Mouse (Mus musculus): ENCODE results near the gene Hip1.

The Hip1 gene

DNA sequence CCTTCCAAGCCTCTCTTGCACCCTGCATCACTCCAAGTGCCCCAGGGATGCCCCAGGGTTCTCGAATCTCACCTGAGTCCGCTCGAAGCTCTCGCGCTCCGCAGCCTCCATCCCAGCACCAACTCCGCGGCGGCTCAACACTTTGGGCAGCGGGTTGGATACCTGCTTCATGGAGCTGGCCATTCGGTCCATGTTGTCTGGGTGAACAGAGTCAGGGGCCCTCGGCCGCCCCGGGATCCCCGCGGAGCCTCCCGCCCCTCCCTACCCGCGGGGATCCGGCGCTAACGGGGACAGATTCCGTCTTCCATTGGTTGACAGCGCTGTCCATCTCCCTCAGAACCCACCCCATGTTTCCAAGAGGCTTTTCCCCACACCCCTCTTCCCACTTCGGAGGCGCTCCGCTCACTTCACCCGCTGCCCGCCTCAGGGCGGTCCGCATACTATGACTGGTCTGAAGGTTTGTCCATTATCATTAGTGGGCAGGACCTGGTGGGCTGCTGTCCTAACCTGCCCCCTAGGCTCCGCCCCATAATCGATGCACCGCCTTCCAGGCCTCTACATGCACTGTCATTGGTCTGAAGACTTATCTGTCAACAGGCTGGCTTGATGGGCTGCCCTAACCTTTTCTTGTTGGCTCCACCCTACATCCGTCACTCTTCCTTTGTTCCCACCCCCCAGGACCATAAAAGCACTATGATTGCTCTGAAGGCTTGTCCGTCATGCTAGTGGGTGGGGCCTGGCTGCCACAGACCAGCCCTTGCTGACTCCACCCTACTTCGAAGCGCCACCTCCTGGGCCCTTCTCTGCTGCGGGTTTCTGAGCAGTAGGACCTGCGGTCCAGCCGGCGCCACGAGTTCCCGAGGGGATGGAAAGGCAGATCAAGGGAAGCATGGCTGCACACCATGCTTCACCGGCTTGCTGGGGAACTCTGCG, at the start of gene Hip1:
TSS of gene Hip1 (minus strand) at position 256 of the 933 bp plus-strand sequence.
- DNase-seq (ENCODE audit: extremely low read depth, low read depth): peak; percentile 88

DNA sequence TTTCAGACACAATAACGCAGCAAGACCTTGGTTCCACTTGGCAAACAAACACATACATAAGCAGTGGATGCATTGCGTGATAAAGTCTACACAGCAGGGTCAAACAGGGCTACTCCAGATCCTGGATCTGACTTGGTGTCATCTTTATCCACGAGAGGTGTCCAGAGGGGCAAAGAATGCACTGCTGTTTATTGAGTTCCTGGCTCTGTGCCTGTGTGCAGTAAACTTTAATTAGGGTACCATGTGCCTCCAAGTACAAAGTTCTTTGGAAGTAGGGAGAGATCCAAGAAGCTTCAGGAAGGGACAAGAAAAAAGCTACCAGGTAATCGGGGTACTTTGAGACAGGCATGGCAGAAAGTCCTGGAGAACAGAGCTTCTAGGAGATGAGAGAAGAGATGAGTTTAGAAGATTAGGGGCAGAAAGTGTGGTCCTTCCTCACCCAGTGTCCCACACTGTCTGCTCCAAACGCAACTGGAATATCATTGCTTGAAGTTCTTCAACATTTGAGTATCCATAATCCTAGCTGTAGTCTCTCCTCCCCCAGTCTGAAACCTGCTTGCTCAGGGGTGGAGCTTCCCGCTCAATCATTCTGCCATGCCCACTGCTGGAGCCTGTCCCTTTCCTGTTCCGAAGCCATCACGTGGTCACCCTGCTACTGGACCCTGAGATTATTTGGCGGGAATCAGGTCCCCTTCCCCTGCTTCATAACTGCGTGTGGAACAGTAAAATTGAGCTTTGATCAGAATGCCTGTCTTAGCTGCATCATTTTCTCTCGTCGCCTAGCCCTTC, 45.3 kb upstream of the Hip1 start:
- no peak for DNase-seq (ENCODE audit: extremely low read depth, low read depth)

DNA sequence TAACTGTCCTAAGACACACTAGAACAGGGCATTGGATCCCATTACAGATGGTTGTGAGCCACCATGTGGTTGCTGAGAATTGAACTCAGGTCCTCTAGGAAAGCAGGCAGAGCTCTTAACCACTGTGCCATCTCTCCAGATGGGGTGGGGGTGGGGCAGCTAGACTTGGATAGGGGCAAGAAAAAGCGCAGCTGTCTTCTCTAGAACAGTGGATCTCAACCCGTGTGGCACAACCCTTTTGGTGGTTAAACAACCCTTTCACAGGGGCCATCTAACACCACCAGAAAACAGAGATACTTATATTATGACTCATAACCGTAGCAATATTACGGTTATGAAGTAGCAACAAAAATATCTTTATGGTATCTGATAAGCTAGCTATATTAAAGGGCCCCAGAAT, 42.8 kb upstream of the Hip1 start:
- DNase-seq (ENCODE audit: extremely low read depth, low read depth): no peak

DNA sequence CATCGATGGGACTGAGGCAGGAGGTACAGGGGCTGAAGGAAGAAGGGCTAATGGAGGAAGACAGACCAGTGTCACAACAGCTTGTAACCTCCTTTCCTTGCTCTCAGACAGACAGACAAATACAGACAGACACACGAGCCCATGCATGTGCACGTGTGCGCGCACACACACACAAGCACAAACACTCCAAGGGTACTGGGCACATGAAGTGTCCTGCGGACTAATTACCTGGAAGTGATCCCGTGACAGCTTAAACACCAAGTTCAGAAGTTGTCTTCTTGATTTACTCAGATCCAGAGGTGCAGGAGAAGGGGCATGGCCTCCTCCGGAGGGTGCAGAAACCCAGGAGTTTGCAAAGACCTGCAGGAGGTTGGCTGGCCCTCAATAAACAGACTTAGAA, 40.8 kb upstream of the Hip1 start:
- DNase-seq (ENCODE audit: extremely low read depth, low read depth): no peak

DNA sequence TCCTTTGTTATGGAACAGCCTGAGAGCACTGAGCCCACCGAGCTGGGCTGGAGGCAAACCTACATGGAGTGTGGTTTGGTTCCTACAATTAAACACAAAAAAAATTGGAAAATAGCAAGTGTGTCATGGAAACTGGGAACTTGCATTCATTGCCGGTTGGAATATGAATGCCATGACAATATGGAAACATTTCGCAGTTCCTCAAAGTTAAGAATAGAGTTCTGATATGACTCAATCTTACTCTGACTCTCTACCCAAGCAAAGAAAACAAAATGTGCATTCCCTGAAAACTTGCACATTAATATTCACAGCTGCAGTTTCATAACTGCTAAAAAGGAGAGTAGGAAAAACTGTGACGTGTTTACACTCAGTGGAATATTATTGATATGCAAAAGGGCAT, 37.4 kb upstream of the Hip1 start:
- no peak for DNase-seq (ENCODE audit: extremely low read depth, low read depth)

DNA sequence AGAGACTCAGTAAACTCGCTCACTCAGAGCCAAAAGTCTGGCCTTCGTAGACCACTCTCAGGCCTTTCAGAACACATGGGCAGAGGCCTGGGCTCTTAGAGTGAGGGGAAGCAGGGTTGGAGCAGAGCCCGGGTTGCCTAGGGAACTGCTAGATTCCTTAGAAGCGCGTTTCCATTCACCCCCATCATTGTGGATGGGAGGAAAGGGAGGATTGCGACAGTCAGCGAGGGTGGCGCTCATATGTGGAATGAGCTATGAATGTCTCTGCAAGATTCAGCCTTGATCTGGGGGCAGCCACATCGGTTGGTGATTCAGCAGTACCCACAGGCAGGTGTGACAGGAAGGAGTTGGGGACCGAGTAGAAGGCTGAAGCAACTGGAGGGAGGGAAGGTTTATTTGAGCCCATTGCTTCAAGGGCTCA, 34.4 kb upstream of the Hip1 start:
- no peak for DNase-seq (ENCODE audit: extremely low read depth, low read depth)

DNA sequence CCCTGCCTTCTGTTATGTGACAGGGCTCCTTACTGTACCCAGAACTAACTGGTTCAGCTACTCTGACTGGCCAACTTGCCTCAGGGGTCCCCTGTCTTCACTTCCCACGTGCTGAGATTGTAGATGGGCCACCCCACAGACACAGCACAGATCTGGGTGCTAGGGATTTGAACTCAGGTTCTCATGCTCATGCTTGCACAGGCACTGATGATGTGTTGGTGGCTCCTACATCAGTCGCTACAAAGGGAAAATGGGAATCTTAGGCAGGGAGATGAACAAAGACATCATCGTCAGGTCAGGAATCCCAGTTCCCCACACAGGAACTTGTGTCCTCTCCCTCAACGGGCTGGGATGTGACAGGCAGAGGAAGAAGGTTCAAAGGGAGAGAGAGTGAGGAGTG, 31.1 kb upstream of the Hip1 start:
- DNase-seq (ENCODE audit: extremely low read depth, low read depth): no peak

DNA sequence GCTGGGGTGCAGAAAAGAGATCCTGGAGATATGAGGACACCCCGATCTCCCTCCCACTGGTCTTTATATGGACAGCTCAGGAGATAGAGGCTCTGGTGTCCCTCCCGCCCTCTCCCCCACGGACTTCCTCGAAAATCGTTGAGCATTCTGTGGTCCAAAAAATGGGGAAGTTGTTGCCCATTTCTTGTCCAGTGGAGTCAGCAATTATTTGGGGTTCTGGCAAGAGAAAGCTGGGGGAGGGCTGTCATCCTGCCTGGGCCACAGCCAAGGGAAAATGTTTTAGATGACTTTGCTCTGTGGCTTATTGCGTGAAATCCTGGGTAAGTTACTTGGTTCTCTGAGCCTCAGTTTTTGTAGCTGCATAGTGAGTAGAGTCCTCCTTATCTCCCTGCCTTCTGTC, 28.1 kb upstream of the Hip1 start, which contains the start of gene Ccl24:
TSS of gene Ccl24 (minus strand) at position 44 of the 400 bp plus-strand sequence.
- DNase-seq (ENCODE audit: extremely low read depth, low read depth): peak; percentile 18

DNA sequence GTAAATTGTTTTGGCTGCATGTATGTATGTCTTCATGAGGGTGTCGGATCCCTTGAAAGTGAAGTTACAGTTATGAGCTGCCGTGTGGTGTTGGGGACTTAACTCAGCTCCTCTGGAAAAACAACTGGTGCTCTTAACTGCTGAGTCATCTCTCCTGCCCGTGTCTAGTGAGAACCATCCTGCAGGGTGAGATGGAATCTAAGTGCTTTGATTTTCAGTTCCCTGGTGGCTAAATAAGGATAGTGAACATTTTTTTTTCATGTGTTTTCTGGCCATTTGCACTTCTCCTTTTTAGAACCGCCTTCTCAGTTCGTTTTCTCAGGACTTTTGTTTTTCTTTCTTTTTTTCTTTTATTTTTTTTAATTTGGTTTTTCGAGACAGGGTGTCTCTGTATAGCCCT, 23.8 kb upstream of the Hip1 start:
- DNase-seq (ENCODE audit: extremely low read depth, low read depth): no peak

DNA sequence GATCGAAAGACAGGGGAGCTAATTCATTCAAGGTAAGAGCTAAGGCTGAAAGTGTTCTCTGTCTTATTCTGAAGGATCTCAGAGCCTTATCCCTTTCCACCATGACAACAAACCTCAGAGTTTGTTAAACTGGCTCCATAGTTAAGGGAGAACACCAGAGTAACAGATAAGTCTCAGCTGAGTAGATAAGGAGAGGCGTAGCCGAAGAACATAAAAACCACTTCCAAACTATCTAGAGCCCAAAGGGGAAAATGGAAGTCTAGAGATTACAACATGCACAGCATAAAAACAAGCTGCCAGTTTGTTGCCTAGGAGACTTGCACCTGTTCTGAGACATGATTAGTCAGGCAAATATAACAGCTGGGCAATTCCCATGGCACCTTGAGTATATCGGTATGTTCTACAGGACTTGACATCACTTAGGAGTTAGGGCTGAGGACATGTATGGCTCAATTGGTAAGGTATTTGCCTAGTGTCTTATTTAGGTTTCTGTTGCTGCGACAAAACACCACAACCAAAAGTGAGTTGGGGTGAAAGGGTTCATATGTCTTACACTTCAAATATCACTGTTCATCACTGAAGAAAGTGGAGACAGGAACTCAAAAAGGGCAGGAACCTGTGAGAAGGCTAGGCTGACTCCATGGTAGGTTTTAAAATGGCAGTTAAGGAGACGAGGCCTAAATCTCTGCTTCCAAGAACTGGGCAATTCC, 22.8 kb upstream of the Hip1 start:
- DNase-seq (ENCODE audit: extremely low read depth, low read depth): no peak

DNA sequence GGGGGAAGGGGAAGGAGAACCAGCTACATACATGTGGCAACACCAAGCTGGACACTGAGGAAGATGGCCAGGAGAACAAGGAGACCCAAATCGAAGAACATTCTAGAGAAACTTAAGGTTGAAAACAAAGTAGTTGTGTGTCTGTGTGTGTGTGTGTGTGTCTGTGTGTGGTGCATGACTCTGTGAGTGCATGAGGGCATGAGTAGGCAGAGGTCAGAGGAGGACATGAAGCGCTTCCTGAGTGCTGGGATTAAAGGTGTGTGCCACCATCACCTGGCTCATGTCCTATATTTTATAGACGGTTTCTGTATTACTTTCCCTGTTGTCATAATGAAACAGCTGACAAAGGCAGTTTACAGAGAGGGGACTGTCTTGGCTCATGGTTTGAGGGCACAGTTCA, 18.5 kb upstream of the Hip1 start, which contains the start of gene Ccl26:
TSS of gene Ccl26 (minus strand) at position 101 of the 400 bp plus-strand sequence.
- DNase-seq (ENCODE audit: extremely low read depth, low read depth): no peak

DNA sequence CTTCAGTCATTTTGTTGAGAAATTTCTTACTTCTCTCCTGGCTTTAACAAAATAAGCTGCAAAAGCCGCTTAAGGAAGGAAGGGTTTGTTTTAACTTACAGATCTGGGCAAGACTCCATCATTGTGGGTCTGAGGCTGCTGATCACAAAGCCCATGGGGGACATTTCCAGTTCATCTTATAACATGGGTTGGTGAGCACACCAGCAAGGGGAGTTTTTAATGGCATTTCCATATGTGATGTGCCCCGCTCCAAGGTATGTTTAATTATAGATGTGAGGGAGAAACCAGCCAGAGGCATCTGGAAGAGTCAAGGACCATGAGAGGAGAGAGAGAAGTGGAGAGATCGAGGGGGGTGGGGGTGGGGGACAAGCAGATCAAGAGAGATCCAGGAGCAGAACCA, 12.8 kb upstream of the Hip1 start:
- no peak for DNase-seq (ENCODE audit: extremely low read depth, low read depth)

DNA sequence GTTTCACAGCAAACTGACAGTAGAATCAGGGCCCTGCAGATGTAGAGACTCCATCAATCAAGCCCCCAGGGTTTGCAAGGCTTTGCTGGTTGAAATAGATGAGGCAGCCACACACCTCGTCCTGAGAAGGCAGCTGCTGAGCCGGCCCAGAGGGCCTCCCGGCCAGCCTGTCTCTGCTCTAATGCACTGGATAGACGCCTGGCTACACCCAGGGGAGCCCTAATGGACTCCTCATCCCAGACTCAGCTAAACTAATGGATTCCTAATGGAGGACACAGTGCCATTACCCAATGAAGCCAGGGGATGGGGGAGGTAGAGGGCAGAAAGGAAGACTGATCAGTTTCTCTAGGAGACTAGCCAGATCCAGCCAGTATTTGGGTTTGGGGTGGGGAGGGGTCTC, 12.1 kb upstream of the Hip1 start:
- no peak for DNase-seq (ENCODE audit: extremely low read depth, low read depth)

DNA sequence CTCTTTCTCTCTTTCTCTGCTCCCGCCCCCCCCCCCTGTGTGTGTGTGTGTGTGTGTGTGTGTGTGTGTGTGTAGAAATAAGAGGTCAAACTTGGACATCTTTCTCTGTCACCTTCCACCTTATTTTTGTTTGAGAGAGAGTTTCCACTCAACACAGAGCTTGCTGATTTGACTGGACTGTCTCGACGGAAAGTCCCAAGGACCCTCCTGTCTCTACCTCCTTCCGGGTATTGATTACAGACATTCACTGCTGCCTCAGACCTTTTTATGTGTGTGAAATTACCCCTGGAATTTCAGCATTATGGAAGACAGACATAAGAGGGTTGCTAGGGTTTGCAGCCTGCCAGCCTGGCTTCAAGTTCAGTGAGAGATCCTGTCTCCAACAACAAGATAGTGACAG, 11.3 kb upstream of the Hip1 start:
- DNase-seq (ENCODE audit: extremely low read depth, low read depth): no peak

DNA sequence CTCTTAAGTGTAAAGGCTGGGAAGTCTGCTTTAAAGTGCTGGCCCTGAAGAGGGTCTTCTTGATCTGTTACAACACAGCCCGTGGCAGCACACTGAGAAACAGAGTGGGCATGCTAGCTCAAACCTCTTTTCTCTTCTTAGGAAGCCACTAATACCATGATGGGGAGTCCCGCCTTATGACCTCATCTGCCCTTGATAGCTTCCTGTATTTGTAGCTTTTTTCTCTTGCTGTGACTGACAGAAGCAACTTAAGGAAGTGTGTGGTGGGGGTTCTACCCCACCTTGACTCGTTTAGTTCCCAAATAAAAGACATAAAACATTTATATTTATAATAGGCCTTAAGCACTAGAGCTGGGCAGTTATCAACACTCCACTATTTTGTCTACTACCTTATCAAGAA, 6.7 kb upstream of the Hip1 start:
- DNase-seq (ENCODE audit: extremely low read depth, low read depth): no peak

DNA sequence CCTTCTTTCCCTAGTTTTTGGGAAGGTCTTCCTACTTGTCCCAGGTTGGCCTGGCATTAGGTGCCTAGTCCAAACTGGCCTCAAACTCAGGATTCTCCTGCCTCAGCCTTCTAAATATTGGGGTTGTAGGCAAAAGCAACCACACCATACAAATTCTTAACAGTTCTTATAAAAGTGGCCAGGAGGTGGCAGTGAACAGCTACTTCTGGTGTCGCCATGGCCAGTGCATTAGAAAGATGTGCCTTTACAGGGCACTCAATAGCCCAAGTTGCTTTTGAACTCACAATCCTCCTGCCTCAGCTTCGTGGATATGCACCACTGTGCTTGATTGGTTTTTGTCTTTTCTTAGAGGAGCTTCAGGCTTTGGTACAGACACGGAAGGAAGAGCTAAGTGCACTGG, 6.0 kb upstream of the Hip1 start:
- no peak for DNase-seq (ENCODE audit: extremely low read depth, low read depth)

DNA sequence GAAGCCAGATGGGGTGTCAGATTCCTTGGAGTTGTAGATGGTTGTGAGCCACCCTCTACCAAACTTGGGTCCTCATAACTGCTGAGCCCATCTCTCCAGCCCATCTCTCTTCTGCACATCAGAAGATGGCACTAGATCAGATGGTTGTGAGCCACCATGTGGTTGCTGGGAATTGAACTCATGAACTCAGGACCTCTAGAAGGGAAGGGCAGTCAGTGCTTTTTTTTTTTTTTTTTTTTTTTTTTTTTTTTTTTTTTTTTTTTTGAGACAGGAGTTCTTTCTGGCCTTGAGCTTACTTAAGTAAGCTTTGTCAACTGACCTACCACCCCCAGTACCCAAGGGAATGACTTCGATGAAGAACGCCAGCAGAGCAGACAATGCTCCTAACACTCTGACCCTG, 3.1 kb upstream of the Hip1 start:
- no peak for DNase-seq (ENCODE audit: extremely low read depth, low read depth)

DNA sequence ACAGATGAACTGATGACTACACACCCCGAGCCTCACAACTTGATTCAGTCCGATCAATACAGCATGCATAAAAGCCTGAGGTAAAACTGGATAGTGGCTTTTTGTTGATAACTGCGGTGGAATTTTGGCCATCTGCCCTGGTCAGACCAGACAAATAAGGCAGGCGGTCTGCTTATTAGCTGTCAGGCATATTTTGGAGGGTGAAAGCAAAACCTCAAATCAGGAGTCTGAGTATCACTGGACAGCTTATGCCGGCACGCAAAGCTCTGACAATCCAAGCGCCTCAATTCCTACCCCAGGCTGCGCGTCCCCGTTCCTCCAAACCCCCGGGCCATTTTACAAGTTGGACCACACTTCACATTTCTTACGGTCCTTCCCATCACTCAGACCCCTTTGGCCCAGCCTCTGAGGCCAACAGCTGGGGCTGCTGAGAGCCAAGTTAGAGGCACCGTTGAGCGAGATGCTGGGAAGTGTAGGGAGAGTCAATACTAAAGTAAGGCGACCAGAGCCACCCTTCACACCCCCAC, 825 bp downstream of the Hip1 start:
- no peak for DNase-seq (ENCODE audit: extremely low read depth, low read depth)

DNA sequence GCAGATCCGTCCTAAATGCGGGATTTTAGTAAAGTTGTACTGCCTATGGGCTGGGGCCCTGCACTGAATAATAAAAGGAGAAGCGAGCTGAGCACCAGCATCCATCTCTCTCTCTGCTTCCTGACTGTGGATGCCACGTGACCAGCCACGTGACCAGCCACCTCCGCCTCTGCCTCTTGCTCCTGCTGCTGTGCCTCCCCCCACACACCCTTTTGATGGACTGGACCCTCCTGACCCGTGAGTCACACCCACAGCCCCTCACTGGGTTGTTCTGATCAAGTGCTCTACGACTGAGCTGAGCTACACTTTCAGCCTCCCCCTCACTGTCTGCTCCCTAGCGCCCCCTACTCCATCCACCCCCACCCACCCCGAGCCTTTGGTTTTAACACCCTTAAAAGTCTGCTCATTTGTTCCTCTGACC, 7.1 kb downstream of the Hip1 start:
- no peak for DNase-seq (ENCODE audit: extremely low read depth, low read depth)

DNA sequence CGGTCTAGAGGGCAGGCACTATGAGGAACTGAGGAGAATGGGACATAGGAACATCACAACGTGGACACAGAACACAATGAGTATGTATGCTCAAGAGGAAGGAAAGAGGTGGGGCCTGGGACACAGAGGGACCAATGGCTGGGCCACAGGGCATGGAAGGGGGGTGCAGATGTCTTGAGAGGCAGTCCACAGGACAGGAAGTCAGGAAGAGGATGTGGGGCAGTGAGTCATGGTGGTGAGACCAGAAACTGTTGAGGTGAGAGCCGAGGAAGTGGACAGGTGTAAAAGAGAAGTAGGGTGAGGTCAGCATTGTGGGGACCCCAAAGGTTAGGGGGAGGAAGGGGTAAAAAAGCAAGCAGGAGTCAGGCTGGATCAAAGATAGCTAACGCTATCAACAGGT, 7.6 kb downstream of the Hip1 start:
- no peak for DNase-seq (ENCODE audit: extremely low read depth, low read depth)

DNA sequence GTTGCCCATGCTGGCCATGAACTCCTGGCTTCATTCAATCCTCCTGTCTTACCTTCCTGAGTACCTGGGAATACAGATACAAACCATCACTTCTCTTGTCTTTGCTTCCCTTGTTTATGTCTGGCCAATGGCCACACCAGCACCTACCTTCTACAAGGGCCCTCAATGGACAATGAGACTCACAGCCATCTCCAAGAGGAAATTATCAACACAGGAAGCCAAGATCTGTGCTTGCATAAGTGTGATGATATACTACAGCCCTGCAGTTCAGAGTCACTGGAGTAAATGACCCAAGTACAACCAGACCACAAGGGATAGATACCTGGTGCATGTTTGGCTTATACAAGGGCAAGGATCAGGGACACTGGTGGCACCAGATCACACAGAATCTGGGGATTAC, 9.1 kb downstream of the Hip1 start:
- no peak for DNase-seq (ENCODE audit: extremely low read depth, low read depth)

DNA sequence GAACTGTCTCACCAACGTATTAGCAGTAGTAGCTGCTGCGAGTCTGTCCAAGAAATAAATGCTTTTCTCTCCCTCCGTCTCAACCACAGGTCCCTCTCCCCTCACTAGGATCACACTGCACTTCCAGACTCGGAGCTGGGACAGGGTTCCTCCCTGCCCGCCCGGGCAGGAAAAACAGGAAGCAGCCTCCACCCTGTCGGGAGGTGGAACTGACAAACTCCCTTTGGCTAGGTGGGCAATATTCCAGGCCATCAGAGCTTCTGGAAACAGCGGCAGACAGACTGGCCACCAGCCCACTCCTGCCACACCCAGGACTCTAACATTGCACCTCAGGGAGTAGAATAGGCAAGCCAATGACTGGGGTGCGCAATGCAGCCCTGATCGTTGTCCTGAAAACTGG, 11.5 kb downstream of the Hip1 start:
- DNase-seq (ENCODE audit: extremely low read depth, low read depth): no peak
